Mouse (Mus musculus): ENCODE measurements around the gene Ndufb5.

- TF ChIP-seq CTCF (IDR thresholded peaks at IDR 0.05) (no peak), EP300 (IDR thresholded peaks at IDR 0.05; ENCODE audit: insufficient read depth, low read depth, low read length) (no peak)
Observed at GRCm38 (mm10) chr3:32742276-32742780, 5.5 kb downstream of the Ndufb5 start.
